Mouse (Mus musculus) erythroblast, embryonic 14.5 days (primary cell): Measurements from ENCODE around the gene Gm4297. TPM values are rescaled to one million over a fixed set of nuclear protein-coding genes. Genes with fewer than 3 reads are reported as not detected.
"Not testable (repeated sequence)": the region's sequence is repeated elsewhere in the genome, so short reads cannot be mapped to it uniquely, and the experiment has no call there.

Source experiments
- H3K27me3 ChIP-seq: 2 replicates; pipeline ENCODE4 v1.6.1; 2012; ENCODE audit warnings: inconsistent platforms; ENCODE audit not compliant: control insufficient read depth
- H3K36me3 ChIP-seq: 2 replicates; pipeline ENCODE4 v1.6.1; 2012; ENCODE audit warnings: mild to moderate bottlenecking, inconsistent platforms; ENCODE audit not compliant: control insufficient read depth
- H3K4me1 ChIP-seq: 2 replicates; pipeline ENCODE4 v1.6.1; 2012; ENCODE audit warnings: inconsistent platforms; ENCODE audit not compliant: control insufficient read depth
- H3K4me3 ChIP-seq: replicated peaks from 2 replicates; pipeline ENCODE3; 2012; ENCODE audit warnings: moderate library complexity, mild to moderate bottlenecking, inconsistent platforms
- H3K9me3 ChIP-seq: 2 replicates; pipeline ENCODE4 v1.6.1; 2012; ENCODE audit warnings: low read length, inconsistent platforms, mixed read lengths; ENCODE audit not compliant: control insufficient read depth
- polyA plus RNA-seq: library from polyadenylated mRNA; stranded (reverse); fragments of >175 nt; gene quantifications from 2 replicates; pipeline ENCODE4 v1.2.3, GENCODE M21; 2012

The Gm4297 gene
- not detected in 2 replicates for polyA plus RNA-seq

GRCm38 (mm10) chrX:24574795-24575194 is at the start of gene Gm4297:
Gene Gm4297 (minus strand): TSS chrX:24574895.
- H3K4me1 ChIP-seq, H3K4me3 ChIP-seq, H3K27me3 ChIP-seq, H3K36me3 ChIP-seq, H3K9me3 ChIP-seq: not testable (repeated sequence)

Other genes starting within 250 kb of the Gm4297 start
- gene Gm5934, start 74.1 kb downstream of the Gm4297 start, polyA plus RNA-seq: not detected in 2 replicates
- not detected in 2 replicates for gene Gm5935, start 200.3 kb upstream of the Gm4297 start, polyA plus RNA-seq